Mouse (Mus musculus) CH12.LX (cell line): ENCODE measurements around the gene Nps. TPM values are rescaled to one million over a fixed set of nuclear protein-coding genes. Genes with fewer than 3 reads are reported as not detected.

Experiments
- DNase-seq: peaks from one replicate; pipeline ENCODE4 v3.0.0-alpha.2; 2013; ENCODE audit errors: extremely low read depth
- H3K27ac ChIP-seq: 2 replicates; pipeline ENCODE4 v1.5.1; 2012; ENCODE audit warnings: low read depth, mild to moderate bottlenecking, control low read depth, moderate library complexity; ENCODE audit not compliant: insufficient read depth
- H3K27me3 ChIP-seq: replicated peaks from 2 replicates; pipeline ENCODE3; 2012; ENCODE audit warnings: inconsistent platforms
- H3K36me3 ChIP-seq, 2 experiments: replicated peaks in 1 of 2; 2 replicates each; pipeline versions ENCODE3 to v1.6.1; 2012; ENCODE audit warnings: inconsistent platforms in 1 of 2, low read length in 1 of 2, mild to moderate bottlenecking in 1 of 2, mixed read lengths in 1 of 2, moderate library complexity in 1 of 2; ENCODE audit not compliant: control insufficient read depth in 1 of 2, insufficient read depth in 1 of 2
- H3K4me1 ChIP-seq, 2 experiments: 2 replicates each; pipeline ENCODE4 v1.6.1; 2012; ENCODE audit warnings: inconsistent platforms in 1 of 2, moderate library complexity in 1 of 2; ENCODE audit not compliant: insufficient read depth in 2 of 2, control insufficient read depth in 1 of 2
- H3K4me2 ChIP-seq: 2 replicates; pipeline ENCODE4 v1.6.1; 2012; ENCODE audit warnings: low read depth, mild to moderate bottlenecking, control low read depth; ENCODE audit not compliant: poor library complexity, insufficient read depth, severe bottlenecking
- H3K4me3 ChIP-seq, 3 experiments: fragments of 150-350 bp in 1 of 3; sonication (generic) in 1 of 3; replicated peaks in 1 of 3; 2 replicates each; pipeline versions ENCODE3 to v1.5.1; 2011 to 2012; ENCODE audit warnings: low read depth in 2 of 3, low read length in 2 of 3, mild to moderate bottlenecking in 2 of 3, moderate library complexity in 2 of 3, control low read depth in 1 of 3, improper control_type of control experiment in 1 of 3, inconsistent platforms in 1 of 3, mixed read lengths in 1 of 3; ENCODE audit not compliant: poor library complexity in 1 of 3
- H3K79me2 ChIP-seq: replicated peaks from 2 replicates; pipeline ENCODE4 v1.6.1; 2012; ENCODE audit warnings: mild to moderate bottlenecking, moderate library complexity; ENCODE audit not compliant: control insufficient read depth, poor library complexity, insufficient read depth, severe bottlenecking; ENCODE audit errors: extremely low read depth
- H3K9ac ChIP-seq: 2 replicates; pipeline ENCODE4 v1.6.1; 2012; ENCODE audit warnings: low read depth, mild to moderate bottlenecking, control low read depth, moderate library complexity; ENCODE audit not compliant: insufficient read depth
- H3K9me3 ChIP-seq: replicated peaks from 2 replicates; pipeline ENCODE3; 2012; ENCODE audit warnings: low read length, inconsistent platforms, mixed read lengths
- BHLHE40 ChIP-seq: IDR thresholded peaks from 2 replicates; pipeline ENCODE4 v1.6.1; 2011; ENCODE audit warnings: mild to moderate bottlenecking, low read depth, low read length, improper control_type of control experiment
- E2F4 ChIP-seq: IDR thresholded peaks from 2 replicates; pipeline ENCODE4 v1.6.1; 2011; ENCODE audit warnings: low read depth, low read length, improper control_type of control experiment; ENCODE audit not compliant: insufficient replicate concordance
- EP300 ChIP-seq: IDR thresholded peaks from 2 replicates; pipeline ENCODE4 v1.6.1; 2011; ENCODE audit warnings: low read length, improper control_type of control experiment
- ETS1 ChIP-seq: conservative IDR thresholded peaks from 2 replicates; pipeline ENCODE4 v1.6.1; 2012; ENCODE audit warnings: low read depth, mild to moderate bottlenecking, inconsistent platforms, low read length, improper control_type of control experiment, moderate library complexity
- IRF4 ChIP-seq: IDR thresholded peaks from 2 replicates; pipeline ENCODE4 v1.6.1; 2014; ENCODE audit warnings: low read depth, mild to moderate bottlenecking, inconsistent platforms, low read length, improper control_type of control experiment
- JUN ChIP-seq: IDR thresholded peaks from 2 replicates; pipeline ENCODE4 v1.6.1; 2011; ENCODE audit warnings: low read depth, mild to moderate bottlenecking, low read length, improper control_type of control experiment, moderate library complexity; ENCODE audit not compliant: insufficient read depth
- KAT2A ChIP-seq: IDR thresholded peaks from 2 replicates; pipeline ENCODE4 v1.6.1; 2012; ENCODE audit warnings: low read length, improper control_type of control experiment, inconsistent platforms; ENCODE audit not compliant: insufficient replicate concordance
- MAX ChIP-seq: IDR thresholded peaks from 2 replicates; pipeline ENCODE4 v1.6.1; 2011; ENCODE audit warnings: low read length, improper control_type of control experiment
- MAZ ChIP-seq: IDR thresholded peaks from 2 replicates; pipeline ENCODE4 v1.6.1; 2012; ENCODE audit warnings: low read depth, mild to moderate bottlenecking, inconsistent platforms, low read length, improper control_type of control experiment, moderate library complexity
- MXI1 ChIP-seq: IDR thresholded peaks from 2 replicates; pipeline ENCODE4 v1.6.1; 2011; ENCODE audit warnings: mild to moderate bottlenecking, low read depth, low read length, improper control_type of control experiment
- MYC ChIP-seq: IDR thresholded peaks from 2 replicates; pipeline ENCODE4 v1.6.1; 2011; ENCODE audit warnings: low read depth, mild to moderate bottlenecking, improper control_type of control experiment, low read length
- NELFE ChIP-seq: IDR thresholded peaks from 2 replicates; pipeline ENCODE4 v1.6.1; 2011; ENCODE audit warnings: low read depth, low read length, improper control_type of control experiment
- NRF1 ChIP-seq: IDR thresholded peaks from 2 replicates; pipeline ENCODE4 v1.6.1; 2014; ENCODE audit warnings: low read depth, mild to moderate bottlenecking, inconsistent platforms, low read length, improper control_type of control experiment, moderate library complexity
- PAX5 ChIP-seq: IDR thresholded peaks from 2 replicates; pipeline ENCODE4 v1.6.1; 2012; ENCODE audit warnings: low read length, inconsistent platforms, mixed read lengths
- POLR2AphosphoS2 ChIP-seq: IDR thresholded peaks from 2 replicates; pipeline ENCODE4 v1.6.1; 2011; ENCODE audit warnings: low read depth, low read length, improper control_type of control experiment
- RAD21 ChIP-seq: IDR thresholded peaks from 2 replicates; pipeline ENCODE4 v1.6.1; 2011; ENCODE audit warnings: low read depth, mild to moderate bottlenecking, low read length, improper control_type of control experiment, moderate library complexity
- RCOR1 ChIP-seq: conservative IDR thresholded peaks from 2 replicates; pipeline ENCODE4 v1.6.1; 2012; ENCODE audit warnings: low read depth, mild to moderate bottlenecking, inconsistent platforms, low read length, improper control_type of control experiment
- SIN3A ChIP-seq: IDR thresholded peaks from 2 replicates; pipeline ENCODE4 v1.6.1; 2012; ENCODE audit warnings: low read length, improper control_type of control experiment, inconsistent platforms
- SMC3 ChIP-seq: IDR thresholded peaks from 2 replicates; pipeline ENCODE4 v1.6.1; 2011; ENCODE audit warnings: low read depth, low read length, improper control_type of control experiment
- TBP ChIP-seq: conservative IDR thresholded peaks from 2 replicates; pipeline ENCODE4 v1.6.1; 2011; ENCODE audit warnings: low read depth, low read length, improper control_type of control experiment
- UBTF ChIP-seq: IDR thresholded peaks from 2 replicates; pipeline ENCODE4 v1.6.1; 2012; ENCODE audit warnings: low read depth, mild to moderate bottlenecking, inconsistent platforms, low read length, improper control_type of control experiment, moderate library complexity
- USF1 ChIP-seq: IDR thresholded peaks from 2 replicates; pipeline ENCODE4 v1.6.1; 2014; ENCODE audit warnings: low read depth, mild to moderate bottlenecking, inconsistent platforms, low read length, improper control_type of control experiment
- USF2 ChIP-seq: conservative IDR thresholded peaks from 2 replicates; pipeline ENCODE4 v1.6.1; 2011; ENCODE audit warnings: low read depth, low read length, improper control_type of control experiment
- ZC3H11A ChIP-seq: IDR thresholded peaks from 2 replicates; pipeline ENCODE4 v1.6.1; 2012; ENCODE audit warnings: low read depth, mild to moderate bottlenecking, inconsistent platforms, low read length, improper control_type of control experiment
- ZMIZ1 ChIP-seq: IDR thresholded peaks from 2 replicates; pipeline ENCODE4 v1.6.1; 2012; ENCODE audit warnings: low read depth, mild to moderate bottlenecking, inconsistent platforms, low read length, improper control_type of control experiment
- ZNF384 ChIP-seq: IDR thresholded peaks from 2 replicates; pipeline ENCODE4 v1.6.1; 2012; ENCODE audit warnings: low read depth, low read length, improper control_type of control experiment, inconsistent platforms
- dilution Hi-C: fragments of 300-500 bp; cut with MboI; formaldehyde crosslinking; loops from 2 replicates; pipeline ENCODE4 v1.14.3; 2020; ENCODE audit warnings: low sequenced_read_pairs; ENCODE audit not compliant: extremely low pct_unique_long_range_greater_than_20kb, extremely low pct_ligation_motif_present
- in situ Hi-C: fragments of 300-500 bp; cut with MboI; formaldehyde crosslinking; loops from 3 replicates; pipeline ENCODE4 v1.14.3; 2019; ENCODE audit warnings: low sequenced_read_pairs, low pct_ligation_motif_present, low pct_unique_long_range_greater_than_20kb, mixed read lengths
- polyA plus RNA-seq: library from polyadenylated mRNA; unstranded; fragments of >175 nt; gene quantifications from 2 replicates; pipeline ENCODE4 v1.2.1, GENCODE M21; 2012; ENCODE audit warnings: low read depth; ENCODE audit not compliant: insufficient read length
- total RNA-seq, 2 experiments: library from RNA; depleted of rRNA; stranded (reverse); fragments of 300-350 nt in 1 of 2; fragments of >200 nt in 1 of 2; gene quantifications; 2 replicates each; pipeline ENCODE4 v1.2.3; 2012 to 2014

Nps gene
- total and polyA plus RNA-seq, 3 experiments: not detected

DNA sequence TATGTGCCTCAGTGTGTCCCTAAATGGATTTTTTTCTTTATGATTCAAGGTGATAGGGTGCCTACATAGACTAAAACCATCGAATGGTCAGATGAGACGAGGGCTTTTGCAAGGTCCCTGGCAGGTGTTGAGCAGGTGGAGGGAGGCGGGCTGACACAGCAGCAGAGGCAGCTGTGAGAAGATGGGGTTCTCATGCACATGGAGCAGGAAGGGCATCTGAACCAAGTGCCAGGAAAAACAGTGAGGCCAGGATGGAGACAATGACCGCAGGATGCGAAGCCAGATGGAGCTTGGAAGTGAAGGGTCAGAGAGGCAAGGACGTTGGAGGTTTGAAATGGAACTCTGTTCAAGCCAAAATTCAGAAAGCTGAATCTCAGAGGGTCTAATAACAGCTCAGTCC lies 18.5 kb upstream of the Nps start:
- H3K36me3 ChIP-seq: no peaks in the 10 kb centered on the region
- no peak for TF ChIP-seq RCOR1
- TF ChIP-seq ETS1: no peak
- TF ChIP-seq JUN: no peak
- TF ChIP-seq RAD21: no peak
- no peak for TF ChIP-seq ZMIZ1
- TF ChIP-seq MAX: no peak
- TF ChIP-seq EP300: no peak
- no peak for TF ChIP-seq USF1
- TF ChIP-seq ZC3H11A: no peak
- no peak for TF ChIP-seq KAT2A
- TF ChIP-seq IRF4: no peak
- no peak for TF ChIP-seq NRF1
- TF ChIP-seq, all 38 proteins: peak for 0
- H3K27me3 ChIP-seq: peaks cover 20% of the 10 kb centered on the region
- H3K4me1 ChIP-seq: no peaks in the 10 kb centered on the region
- no peaks in the 10 kb centered on the region for H3K79me2 ChIP-seq
- H3K9ac ChIP-seq: no peak overlapping the region
- dilution Hi-C loops: no loop called here
- no peak overlapping the region for H3K4me3 ChIP-seq
- no peak overlapping the region for H3K4me2 ChIP-seq
- H3K27ac ChIP-seq: no peak overlapping the region
- in situ Hi-C loops: no loop called here
- no peak for DNase-seq
- H3K9me3 ChIP-seq: peaks cover 15% of the 10 kb centered on the region

DNA sequence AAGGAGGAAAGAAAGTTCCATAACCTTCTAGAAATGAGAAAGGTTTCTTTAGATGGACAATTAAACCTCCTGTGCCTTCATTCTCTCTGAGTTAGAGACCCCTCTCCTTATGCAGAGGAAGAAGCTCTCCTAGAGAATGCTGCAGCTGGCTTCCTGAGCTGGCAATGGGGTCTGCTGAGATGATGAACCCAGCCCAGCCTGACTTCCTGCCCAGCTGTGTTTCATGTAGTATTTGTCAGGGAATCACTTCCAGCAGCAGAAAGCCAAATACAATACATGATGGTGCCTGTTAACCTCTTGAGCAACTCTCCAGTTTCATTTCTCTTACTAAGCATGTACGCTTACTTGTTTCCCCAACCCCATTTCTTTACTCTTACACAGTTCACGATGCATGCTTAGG lies 17.9 kb upstream of the Nps start:
- Histone ChIP-seq H3K36me3 (no peaks in the 10 kb centered on the region), H3K27ac (no peak overlapping the region), H3K9ac (no peak overlapping the region), H3K27me3 (peaks cover 25% of the 10 kb centered on the region), H3K4me3 (no peak overlapping the region), H3K9me3 (peaks cover 15% of the 10 kb centered on the region), H3K4me1 (no peaks in the 10 kb centered on the region), H3K79me2 (no peaks in the 10 kb centered on the region), H3K4me2 (no peak overlapping the region)
- in situ Hi-C loops: no loop called here
- no peak for DNase-seq
- dilution Hi-C loops: no loop called here
- TF ChIP-seq MAZ (no peak), MAX (no peak), ETS1 (no peak), USF2 (no peak), USF1 (no peak), PAX5 (no peak), ZC3H11A (no peak), E2F4 (no peak), TBP (no peak), RCOR1 (no peak), NELFE (no peak), SIN3A (no peak), POLR2AphosphoS2 (no peak), ZNF384 (no peak), SMC3 (no peak), MYC (no peak), BHLHE40 (no peak), MXI1 (no peak), IRF4 (no peak), UBTF (no peak)
